Mouse (Mus musculus) regulatory T cell (primary cell): ENCODE measurements around the gene Smpd3.

Experiments used
- in situ Hi-C: fragments of 300-600 bp; cut with MboI, MseI; formaldehyde crosslinking; loops from one replicate; pipeline ENCODE4 v1.15.1; 2025; ENCODE audit warnings: high pct_unique_total_duplicates

The Smpd3 gene

DNA sequence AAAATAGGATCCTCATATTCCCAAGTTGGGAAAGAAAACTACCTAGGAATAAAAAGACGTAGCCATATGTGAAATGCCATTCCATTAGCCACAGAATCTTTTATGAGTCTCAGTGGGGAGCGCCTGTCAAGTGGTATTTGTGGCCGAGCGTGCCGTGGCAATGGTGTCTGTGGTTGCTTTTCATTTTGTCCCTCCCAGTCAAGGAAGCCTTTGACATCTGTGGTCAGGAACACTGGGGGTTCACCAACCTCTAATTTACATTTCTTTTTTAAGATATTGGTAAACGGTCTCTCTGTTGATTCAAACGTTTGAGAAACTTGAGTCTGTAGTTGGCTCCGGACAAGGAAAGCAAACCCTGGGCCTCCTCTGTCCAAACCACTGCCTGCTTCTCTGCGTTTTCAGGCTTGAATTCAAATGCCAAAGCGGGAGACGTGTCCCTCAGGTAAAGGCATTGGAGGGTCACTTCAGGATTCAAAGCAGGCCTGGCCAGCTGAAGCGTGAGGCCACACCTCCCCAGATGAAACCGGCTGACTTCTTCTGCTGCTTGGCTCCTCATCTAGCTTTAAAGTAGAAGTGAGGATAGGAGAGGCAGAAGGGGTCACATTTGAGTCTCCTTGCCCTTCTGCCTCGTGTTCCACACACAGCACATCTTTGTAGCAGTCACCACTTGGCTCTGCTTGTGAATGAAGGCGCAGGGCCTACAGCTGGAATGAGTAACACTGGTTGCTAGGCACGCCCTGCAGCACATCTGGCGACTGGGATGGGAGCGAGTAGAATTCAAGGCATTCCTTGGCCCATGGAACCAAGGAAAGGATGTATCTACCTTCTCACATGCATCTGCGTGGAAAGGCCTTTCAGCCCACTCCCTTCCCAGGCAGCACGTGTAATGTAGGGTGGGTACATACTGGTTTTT, 45.0 kb downstream of the Smpd3 start:
- in situ Hi-C loops: no loop called here

DNA sequence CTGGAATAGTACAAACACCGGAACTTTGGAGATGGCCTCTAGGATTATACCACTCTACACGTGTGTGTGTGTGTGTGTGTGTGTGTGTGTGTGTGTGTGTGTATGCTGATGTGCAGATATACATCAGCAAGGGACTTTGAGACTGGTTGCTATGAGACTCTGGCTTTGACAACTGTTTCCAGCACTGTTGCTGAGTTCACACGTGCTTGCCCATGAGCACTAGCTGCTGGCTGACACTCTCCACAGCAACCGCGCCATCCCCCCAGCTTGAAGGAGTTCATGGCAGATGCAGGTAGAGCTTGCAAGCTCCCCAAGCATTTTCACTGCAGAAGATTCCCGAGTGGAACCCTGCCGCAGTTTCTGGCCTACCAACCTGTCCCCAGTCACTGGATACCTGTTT, 48.3 kb downstream of the Smpd3 start:
- in situ Hi-C loops: no loop called here

DNA sequence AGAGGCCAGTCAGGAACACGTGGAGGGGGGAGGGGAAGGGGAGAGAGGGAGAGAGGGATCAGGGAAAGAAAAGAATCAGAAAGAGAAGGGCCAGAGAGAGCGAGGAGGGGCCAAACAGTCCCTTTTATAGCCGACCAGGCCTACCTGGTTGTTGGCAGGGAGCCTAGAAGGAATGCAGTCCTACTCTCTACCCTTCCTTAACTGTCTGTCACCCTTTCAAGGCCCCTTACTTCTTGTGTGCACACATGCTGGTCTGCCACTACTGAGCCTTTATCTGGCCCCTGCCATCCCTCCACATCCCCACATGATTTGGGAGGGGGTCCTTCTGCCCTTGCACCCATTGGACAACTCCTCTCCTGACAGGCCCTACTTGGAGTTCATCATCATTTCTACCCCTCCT, 49.1 kb downstream of the Smpd3 start:
- in situ Hi-C loops: no loop called here

DNA sequence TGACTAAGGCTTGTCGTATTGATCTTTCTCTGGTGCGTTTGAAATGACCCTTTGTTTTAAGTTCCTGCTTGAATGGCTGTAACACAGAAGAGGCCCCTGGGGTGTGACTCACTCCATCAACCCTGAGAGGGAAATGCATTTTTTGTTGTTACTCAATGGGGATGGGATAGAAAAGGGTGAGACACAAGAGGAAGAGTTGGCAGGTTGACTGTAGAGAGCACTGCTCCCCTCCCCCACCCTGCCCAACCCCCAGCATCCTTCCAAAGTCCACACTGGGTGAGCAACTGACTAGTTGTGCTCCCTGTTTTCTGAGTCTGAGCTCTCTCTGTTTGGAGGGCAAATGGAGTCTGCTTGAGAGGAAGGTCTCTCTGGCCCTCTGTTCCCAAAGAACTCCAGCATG, 50.3 kb downstream of the Smpd3 start:
- in situ Hi-C loops: no loop called here

DNA sequence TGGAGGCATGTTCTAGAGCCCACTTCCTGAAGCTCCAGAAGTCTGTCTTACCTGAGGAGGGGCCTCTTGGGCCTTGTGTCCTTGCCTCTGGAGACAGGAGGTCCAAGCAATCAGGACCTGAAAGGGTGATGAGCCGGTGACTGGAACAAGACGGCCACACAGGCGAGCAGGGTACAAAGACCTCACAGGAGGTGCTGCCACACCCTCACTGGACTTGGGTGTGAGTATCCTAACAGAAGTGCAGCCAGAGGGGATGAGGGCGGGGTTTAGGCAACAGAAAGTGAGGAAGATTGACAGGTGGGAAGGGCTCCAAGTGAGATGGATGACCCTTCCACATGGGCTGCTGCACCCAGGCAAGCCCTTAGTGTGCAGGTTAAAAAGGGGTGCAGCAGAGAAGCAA, 56.9 kb downstream of the Smpd3 start:
- in situ Hi-C loops: no loop called here

DNA sequence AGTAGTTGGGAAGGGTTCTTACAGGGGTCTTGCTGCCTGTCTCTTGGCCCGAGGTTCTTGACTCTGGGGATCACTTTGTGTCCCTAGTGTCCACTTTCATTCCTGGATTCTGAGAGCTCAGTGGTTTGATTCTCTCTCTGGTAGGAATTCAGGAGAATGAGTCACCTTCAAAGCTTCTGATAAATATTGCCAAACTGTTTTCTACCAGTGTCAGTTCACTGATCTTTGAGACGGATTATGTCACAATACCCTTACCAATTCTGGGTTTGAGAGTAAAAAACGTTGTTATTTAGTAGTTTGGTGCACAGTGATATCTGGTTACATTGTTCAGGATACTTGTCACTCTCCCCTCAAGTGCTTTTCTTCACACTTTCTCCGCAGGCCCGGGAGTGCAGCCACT, 57.6 kb downstream of the Smpd3 start:
- in situ Hi-C loops: no loop called here

DNA sequence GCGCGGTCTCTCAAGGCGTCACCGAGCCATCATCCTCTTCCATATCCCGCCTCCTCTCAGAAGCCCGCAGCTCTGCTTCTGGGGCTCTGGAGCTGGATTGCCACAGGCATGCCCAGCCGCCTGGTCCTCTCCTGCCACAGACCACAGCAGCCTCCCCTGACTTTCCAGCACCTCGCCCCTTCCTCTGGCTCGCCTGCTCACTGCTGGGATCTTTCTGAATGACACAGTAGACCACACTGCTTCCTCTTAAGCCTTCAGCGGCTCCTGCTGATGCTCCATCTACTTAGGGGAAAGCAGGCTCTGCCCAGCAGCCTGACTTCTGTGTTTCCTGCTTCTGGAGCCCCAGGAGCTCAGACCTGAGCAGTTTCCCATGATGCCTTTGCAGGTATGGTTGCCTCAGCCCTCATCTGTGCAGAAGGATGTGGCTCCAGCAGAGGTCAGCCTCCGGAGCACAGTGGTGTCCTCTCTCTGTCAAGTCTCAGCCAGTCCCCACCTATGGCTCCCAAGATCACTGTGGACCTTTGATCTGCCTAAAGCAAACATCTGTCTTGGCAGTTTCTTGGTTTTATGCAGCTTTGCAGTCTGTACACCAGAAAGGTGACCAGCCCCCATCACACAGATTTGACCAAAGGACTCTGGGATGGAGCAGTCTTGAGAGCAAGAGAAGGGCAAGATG, 59.3 kb downstream of the Smpd3 start:
- in situ Hi-C loops: no loop called here

DNA sequence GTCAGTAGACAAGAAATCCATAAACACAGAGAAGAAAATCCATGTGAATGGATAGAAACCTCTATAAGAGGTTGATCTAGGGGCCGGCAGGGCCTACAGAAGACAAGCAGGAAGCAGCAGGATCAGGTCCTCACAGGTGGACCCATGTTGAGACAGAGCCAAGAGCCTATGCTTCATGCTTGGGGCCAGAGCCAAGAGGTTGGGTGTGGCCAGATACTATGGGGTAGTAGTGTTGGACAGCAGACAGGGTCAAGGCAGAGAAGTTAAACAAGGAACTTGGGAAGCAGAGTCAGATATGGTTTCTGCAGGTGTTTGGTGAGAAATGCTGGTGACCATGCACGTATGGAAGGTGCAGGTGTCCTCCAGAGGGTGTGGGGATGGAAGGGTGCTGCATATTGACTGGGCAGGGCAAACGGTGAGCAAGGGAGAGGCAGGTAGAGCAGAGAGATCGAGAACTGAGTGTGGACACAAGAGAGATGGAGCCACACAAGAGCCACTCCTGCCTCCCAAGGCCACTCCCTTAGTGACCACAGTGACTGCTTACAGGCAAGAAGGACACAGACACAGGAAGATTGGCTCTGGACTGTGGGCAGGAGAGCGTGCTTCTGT, 61.0 kb downstream of the Smpd3 start:
- in situ Hi-C loops: no loop called here

DNA sequence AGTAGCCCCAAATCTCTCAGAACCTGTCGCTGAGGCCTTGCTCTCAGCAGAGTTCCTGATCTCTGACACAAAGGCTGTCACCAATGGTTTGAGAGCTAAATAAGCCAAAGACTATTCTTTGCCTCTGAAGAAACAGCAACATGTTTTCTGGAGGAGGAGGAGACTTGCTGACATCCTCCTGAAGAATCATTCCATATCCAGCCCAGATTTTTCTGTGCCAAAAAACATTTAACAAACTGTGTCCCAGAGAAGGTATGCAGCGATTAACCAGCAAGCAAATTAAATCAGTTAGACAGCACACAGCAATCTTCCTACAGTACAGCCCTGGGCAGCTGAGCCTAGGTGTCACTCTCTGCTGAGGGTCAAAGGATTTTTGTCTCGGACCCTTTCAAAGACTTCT, 64.3 kb downstream of the Smpd3 start:
- in situ Hi-C loops: no loop called here

DNA sequence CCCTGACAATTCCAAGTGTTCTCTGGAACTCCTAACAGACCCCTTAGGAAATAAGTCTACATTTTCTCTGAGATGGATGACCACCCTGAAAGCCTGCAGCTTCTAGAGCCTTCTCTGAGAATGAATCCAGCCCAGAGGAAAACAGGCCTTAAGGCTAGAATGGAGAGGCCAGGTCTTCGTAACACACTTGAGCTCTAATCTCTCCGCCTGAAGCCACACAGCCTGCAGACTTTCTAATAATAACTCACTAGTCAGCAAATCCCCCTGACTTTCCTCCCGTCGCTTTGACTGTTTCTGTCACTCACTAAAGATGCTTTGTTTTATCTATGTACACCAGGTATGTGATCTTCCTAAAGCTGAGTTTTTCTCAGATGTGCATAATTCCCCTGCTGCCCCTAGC, 66.4 kb downstream of the Smpd3 start:
- in situ Hi-C loops: no loop called here

DNA sequence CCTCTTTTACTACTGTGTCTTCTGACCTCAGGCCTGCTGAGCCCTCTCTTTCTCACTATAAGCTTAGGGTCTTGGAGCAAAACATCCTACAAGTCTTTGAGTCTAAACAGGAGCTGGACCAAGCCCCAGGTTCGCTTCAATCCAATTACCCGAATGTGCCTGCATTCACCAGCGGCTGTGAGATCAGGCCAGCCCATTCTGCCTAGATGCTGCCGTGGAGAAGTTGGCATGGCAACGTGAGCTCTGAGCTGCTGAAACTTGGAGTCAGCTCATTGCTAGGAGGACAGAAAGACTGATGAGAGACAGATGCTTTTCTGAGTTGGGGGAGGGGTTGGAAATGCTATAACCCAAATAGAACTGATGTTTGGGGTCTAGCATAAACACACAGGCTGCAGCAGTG, 67.0 kb downstream of the Smpd3 start:
- in situ Hi-C loops: no loop called here

DNA sequence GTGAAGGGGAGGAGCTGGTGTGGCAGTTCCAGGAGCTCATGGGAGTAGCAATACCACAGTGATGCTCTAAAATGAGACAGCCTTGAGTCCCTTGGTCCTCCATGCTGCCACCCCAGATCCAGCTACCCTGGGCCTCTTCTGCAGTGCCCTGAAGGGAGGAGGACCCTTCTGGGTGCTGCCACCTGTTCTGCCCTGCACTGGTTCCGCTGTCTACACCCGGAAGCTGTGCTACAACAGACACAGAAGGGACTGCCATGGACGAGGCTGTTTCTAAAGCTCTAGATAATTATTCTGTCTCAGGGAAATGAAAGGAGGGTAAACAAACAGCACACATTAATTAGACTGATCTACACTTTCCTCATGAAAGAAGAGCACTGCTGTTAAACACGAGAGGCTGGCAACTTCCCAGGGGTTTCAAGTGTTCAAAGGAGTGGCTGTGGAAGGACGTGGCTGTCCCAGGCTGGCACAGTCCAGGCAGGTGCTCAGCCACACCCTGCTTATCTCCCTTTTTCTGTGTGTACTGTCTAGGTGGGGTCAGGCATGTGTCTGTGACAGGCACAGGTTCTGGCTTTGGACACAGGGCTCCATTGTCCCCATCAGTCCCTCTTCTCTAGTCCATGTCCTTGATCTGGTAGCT, 69.0 kb downstream of the Smpd3 start:
- in situ Hi-C loops: no loop called here

DNA sequence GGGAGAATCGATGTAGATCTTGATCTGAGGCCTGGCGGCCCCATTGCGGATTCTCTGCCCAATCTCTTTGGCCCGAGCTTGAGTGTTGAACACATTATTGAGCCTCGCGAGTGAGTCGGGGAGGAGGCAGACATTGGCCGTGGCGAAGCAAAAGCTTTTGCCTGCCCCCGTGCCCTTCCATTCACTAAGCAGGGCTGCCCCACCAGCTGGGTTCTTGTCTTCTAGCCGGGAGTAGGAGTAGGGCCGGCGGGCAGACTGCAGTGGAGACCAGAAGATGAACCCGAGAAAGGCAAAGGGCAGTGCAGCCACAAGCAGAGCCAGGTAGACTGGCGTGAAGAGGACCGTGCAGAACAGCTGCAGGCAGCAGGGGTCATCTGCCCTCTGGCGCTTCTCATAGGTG, 72.4 kb downstream of the Smpd3 start:
- in situ Hi-C loops: no loop called here

DNA sequence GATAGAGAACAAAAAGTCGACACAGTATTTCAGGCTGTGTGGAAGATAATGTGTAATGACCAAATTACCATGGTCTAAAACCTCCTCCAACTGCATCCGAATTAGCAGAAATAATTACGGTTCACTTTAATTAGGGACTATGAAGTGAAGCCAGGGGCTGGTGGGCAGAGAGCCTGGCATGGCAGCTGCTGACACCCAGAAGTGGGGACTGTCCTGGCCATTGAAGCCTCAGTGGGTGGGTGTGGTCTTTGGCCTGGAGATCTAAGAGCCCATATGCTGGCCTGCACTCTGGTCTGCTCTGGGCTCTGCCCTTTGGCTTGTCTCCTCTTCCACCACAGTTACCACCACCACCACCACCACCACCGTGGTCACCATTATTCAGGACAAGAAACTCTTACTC, 73.9 kb downstream of the Smpd3 start:
- in situ Hi-C loops: no loop called here

DNA sequence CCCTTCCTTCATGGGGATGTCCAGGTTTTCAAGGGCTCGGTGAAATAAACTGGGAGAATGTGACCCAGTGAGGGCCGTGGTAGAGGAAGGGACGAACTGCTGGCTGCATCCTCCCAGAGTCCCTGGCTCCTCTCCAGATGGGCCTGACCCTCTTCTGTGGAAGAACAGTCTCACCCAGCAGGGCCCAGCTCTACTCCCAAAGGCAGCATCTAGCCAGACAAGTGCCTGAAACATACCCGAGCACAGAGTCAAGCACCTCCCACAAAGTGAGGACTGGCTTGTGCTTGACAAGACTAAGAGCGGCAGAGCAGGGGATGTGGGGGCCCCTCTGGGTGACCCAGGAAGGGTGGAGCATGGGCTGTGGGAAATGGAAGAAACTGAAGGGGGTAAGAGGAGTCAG, 75.4 kb downstream of the Smpd3 start:
- in situ Hi-C loops: no loop called here

DNA sequence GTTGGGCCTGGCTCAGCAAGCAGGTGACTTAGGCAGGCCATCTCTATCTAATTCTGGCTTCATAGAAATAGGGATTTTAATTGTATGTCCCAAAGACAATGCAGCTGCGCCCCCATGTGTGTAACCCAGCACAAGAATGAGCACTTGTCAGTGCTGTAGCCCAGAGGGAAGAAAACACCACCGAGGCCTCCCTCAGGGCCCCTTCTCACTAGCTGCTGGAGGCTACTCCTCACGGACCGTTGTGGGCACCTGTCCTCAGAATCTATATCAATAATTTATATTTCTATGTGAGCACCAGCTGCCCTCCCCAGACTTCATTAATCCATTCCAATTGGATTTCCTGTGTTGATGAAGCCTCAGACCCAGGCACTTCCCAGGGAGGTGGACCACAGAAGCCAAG, 76.9 kb downstream of the Smpd3 start:
- in situ Hi-C loops: no loop called here

DNA sequence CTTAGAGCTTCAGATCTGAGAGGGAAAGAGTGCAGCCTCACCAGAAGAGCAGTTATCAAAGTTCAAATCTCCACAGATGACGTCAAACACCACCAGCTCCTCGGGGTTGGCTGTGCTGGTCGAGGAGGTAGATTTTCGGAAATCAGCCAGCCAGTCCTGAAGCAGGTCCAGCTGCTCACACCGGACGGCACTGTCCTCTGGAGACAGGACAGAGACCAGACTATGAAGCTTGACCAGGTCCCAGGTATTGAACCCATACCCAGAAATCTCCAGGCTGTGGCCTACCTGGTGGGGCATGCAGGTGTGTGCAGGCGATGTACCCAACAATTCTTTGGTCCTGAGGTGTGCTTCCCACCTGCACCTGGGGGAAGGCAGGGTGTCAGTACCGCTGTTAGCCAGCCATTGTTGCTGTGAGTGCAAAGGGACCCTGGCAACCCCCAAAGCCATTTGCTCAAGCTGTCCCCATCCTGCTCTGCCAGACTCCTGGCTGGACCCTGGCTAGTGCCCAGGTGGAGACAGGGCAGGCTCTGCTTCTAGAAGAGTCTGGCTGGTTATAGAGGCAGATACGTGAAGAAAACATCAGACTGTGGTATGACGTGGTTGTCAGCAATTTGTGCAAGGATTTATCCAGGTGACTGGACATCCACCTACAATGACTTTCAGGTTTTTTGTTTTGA, 78.1 kb downstream of the Smpd3 start:
- in situ Hi-C loops: no loop called here

DNA sequence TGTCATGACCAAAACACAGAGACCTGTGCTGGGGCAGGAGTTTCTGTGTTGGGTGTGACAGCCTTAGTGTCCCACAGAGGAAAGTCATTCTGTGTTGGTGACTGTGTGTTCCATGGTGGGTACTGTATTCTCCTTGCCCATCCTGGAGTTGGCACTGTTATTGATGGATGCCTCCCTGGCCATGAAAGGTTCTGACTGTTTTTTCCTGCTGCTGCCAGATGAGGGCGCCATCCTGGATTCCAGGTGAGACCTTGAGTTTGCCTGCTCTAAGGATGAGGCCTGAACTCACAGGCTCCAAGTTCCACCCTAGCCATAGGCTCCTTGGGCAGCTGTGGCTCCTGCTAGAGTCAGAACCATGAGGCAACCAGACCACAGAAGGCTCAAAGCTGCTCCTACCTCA, 79.6 kb downstream of the Smpd3 start:
- in situ Hi-C loops: no loop called here

DNA sequence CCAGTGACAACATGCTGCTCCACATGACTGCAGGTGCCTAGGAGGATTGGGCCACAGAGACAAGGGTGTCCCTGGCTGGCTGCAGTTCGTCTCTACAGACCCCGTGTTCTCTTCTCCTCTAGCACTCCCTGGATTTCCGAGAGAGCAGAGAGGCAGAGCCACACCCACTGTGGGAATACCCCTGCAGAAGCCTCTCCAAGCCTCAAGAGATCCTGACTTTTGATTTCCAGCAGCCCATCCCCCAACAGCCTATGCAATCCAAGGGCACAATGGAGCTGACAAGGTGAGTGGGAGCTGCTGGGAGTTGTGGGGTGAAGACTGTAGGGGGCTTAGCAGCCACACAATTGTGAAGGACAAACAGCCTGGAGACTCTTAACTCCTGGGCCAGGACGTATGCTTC, 87.6 kb downstream of the Smpd3 start:
- in situ Hi-C loops: no loop called here

DNA sequence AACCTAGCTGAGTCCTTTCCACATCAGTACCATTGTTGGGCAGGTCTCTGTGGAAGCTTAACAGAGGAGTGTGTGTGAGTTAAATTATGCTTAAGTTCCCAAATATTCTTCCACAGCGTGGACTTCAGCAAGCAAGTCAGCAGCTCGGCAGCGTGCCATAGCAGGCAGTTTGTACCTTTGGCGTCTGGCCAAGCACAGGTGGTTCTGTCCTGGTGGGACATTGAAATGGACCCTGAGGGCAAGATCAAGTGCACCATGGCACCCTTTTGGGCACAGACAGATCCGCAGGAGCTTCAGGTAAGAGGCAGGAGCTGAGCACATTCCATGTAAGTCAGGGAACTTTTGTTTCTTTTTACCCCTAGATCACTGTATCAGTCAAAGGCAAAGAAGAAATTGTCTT, 100.7 kb downstream of the Smpd3 start:
- in situ Hi-C loops: loop anchor here (10.0 kb wide), 1 partner anchor 808 kb away; the partner anchor contains the start of gene Pdf

DNA sequence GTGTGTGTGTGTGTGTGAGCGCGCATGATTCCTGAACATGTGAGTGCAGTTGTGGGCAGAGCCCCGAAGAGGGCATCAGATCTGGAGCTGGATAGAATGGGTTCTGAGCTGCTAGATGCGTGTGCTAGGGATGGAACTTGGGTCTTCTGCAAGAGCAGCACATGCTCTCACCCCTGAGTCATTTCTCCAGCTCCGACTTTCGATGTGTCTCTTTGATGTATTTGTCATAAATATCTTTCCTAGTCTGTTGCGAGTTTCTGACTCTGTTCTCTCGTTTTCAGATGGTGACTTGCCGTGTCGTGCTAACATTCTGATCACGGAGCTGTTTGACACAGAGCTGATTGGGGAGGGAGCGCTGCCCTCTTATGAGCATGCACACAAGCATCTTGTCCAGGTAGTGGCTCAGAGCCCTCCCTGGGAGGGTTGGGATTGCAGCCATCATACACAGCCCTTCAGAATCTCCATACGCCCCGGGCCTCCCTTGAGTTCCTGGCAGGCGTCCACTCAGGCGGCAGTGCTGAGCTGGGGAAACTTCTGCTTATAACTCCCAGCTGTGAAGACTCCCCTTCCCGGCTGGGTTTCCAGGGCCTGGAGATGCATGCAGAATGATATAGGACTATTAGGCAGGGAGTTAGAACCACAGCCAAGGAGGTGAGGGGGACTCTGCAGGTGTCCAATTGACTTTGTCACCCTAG, 103.1 kb downstream of the Smpd3 start:
- in situ Hi-C loops: loop anchor here (10.0 kb wide), 1 partner anchor 810 kb away; the partner anchor contains the start of gene Pdf
